Mouse (Mus musculus) ES-E14 (cell line): ENCODE data around the gene Raly. TPM values are rescaled to one million over a fixed set of nuclear protein-coding genes. Genes with fewer than 3 reads are reported as not detected.
"Not testable (repeated sequence)": the region's sequence is repeated elsewhere in the genome, so short reads cannot be mapped to it uniquely, and the experiment has no call there.

ENCODE experiments used
- DNase-seq: peaks from one replicate; pipeline ENCODE4 v3.0.0-alpha.2; 2013; ENCODE audit warnings: low read depth, low spot score
- H3K27ac ChIP-seq: 2 replicates; pipeline ENCODE4 v1.5.1; 2012; ENCODE audit warnings: low read depth, mild to moderate bottlenecking, low read length, moderate library complexity, mixed read lengths; ENCODE audit not compliant: poor library complexity, insufficient read depth, severe bottlenecking
- H3K36me3 ChIP-seq: 2 replicates; pipeline ENCODE4 v1.6.1; 2012; ENCODE audit warnings: mild to moderate bottlenecking, low read length, moderate library complexity, mixed read lengths; ENCODE audit not compliant: control insufficient read depth, poor library complexity, insufficient read depth, severe bottlenecking
- H3K4me1 ChIP-seq, 2 experiments: fragments of 150-350 bp in 1 of 2; sonication (generic) in 1 of 2; 2 replicates each; pipeline ENCODE4 v1.6.1; 2012; ENCODE audit warnings: low read length in 2 of 2, mild to moderate bottlenecking in 1 of 2, mixed read lengths in 1 of 2; ENCODE audit not compliant: control insufficient read depth in 2 of 2, insufficient read depth in 2 of 2, poor library complexity in 1 of 2
- H3K4me3 ChIP-seq, 2 experiments: fragments of 150-350 bp in 1 of 2; sonication (generic) in 1 of 2; 2 replicates each; pipeline ENCODE4 v1.5.1; 2012; ENCODE audit warnings: low read length in 2 of 2, low read depth in 1 of 2, mild to moderate bottlenecking in 1 of 2, mixed read lengths in 1 of 2; ENCODE audit not compliant: insufficient read depth in 1 of 2, poor library complexity in 1 of 2, severe bottlenecking in 1 of 2
- H3K9ac ChIP-seq: 2 replicates; pipeline ENCODE4 v1.6.1; 2012; ENCODE audit warnings: low read depth, mild to moderate bottlenecking, low read length, mixed read lengths; ENCODE audit not compliant: poor library complexity, insufficient read depth, severe bottlenecking
- H3K9me3 ChIP-seq: fragments of 150-350 bp; sonication (generic); 2 replicates; pipeline ENCODE4 v1.6.1; 2012; ENCODE audit warnings: low read depth, mild to moderate bottlenecking, low read length; ENCODE audit not compliant: control insufficient read depth, insufficient read depth
- CHD2 ChIP-seq: IDR thresholded peaks from 2 replicates; pipeline ENCODE4 v1.6.1; 2014; ENCODE audit warnings: mild to moderate bottlenecking, low read depth, low read length, inconsistent platforms
- HCFC1 ChIP-seq: IDR thresholded peaks from 2 replicates; pipeline ENCODE4 v1.6.1; 2012; ENCODE audit warnings: low read length, inconsistent platforms, borderline replicate concordance; ENCODE audit not compliant: insufficient read depth
- MAFK ChIP-seq: IDR thresholded peaks from 2 replicates; pipeline ENCODE4 v1.6.1; 2014; ENCODE audit warnings: mild to moderate bottlenecking, low read depth, low read length, inconsistent platforms; ENCODE audit not compliant: insufficient read depth
- ZC3H11A ChIP-seq: IDR thresholded peaks from 2 replicates; pipeline ENCODE4 v1.6.1; 2012; ENCODE audit warnings: low read depth, mild to moderate bottlenecking, inconsistent platforms, low read length, borderline replicate concordance
- ZNF384 ChIP-seq: IDR thresholded peaks from 2 replicates; pipeline ENCODE4 v1.6.1; 2012; ENCODE audit warnings: low read depth, low read length, inconsistent platforms
- in situ Hi-C, 2 experiments: fragments of 600-800 bp; cut with MboI; formaldehyde crosslinking; loops; one replicate each; pipeline ENCODE4 v1.15.1; 2025; ENCODE audit warnings: low sequenced_read_pairs in 2 of 2, inconsistent platforms in 1 of 2; ENCODE audit not compliant: unreplicated experiment in 2 of 2
- total RNA-seq: library from RNA; depleted of rRNA; stranded (reverse); fragments of 300-350 nt; gene quantifications from 2 replicates; pipeline ENCODE4 v1.2.3, GENCODE M21; 2012

Raly gene
- total RNA-seq, 1 experiment = 209 TPM

- Histone ChIP-seq H3K36me3 (peaks cover 9% of the 10 kb centered on the region), H3K4me1 (peaks cover 0 to 17% of the 10 kb centered on the region in 2 experiments; a peak in 1 of 4 replicates), H3K9ac (peak within 1 kb of the TSS; percentile 95), H3K27ac (peak within 1 kb of the TSS; percentile 94), H3K4me3 (peak within 1 kb of the TSS; percentile 78 to 95), H3K9me3 (no peaks in the 10 kb centered on the region)
- peak; percentile 32; the same call in 1 of the 2 replicates for TF ChIP-seq CHD2
- peak; percentile 98 for TF ChIP-seq HCFC1
- no peak for TF ChIP-seq ZC3H11A
- DNase-seq = peak; percentile 96
- in situ Hi-C loops = no loop called here
These were observed 101.5 kb downstream of the Raly start, which contains the start of gene Eif2s2 for GRCm38 (mm10) chr2:154892201-154893044. Eif2s2 (minus strand) TSS chr2:154892935.

GRCm38 (mm10) chr2:154893045-154893385, 102.1 kb downstream of the Raly start:
- Histone ChIP-seq H3K9ac (peak overlapping the region; percentile 81), H3K36me3 (peaks cover 5% of the 10 kb centered on the region), H3K4me3 (peak overlapping the region; percentile 64 to 67), H3K4me1 (peaks cover 0 to 19% of the 10 kb centered on the region in 2 experiments; a peak in 2 of 4 replicates), H3K27ac (peak overlapping the region; percentile 72; the same call in 1 of the 2 replicates), H3K9me3 (no peaks in the 10 kb centered on the region)
- in situ Hi-C loops = no loop called here
- no peak for DNase-seq
- no peak for TF ChIP-seq HCFC1
- TF ChIP-seq CHD2 = 0 out of 2 replicates have a peak, but pooled peaks have one; percentile 3
- no peak for TF ChIP-seq ZNF384

GRCm38 (mm10) chr2:154893548-154893947, 102.7 kb downstream of the Raly start:
- Histone ChIP-seq H3K9ac (no peak overlapping the region; the same call in 1 of the 2 replicates), H3K27ac (peak overlapping the region; percentile 94; the same call in 1 of the 2 replicates), H3K4me1 (peaks cover 0 to 22% of the 10 kb centered on the region in 2 experiments; a peak in 2 of 4 replicates), H3K4me3 (peak overlapping the region; percentile 7 to 64; a peak in 3 of 4 replicates), H3K9me3 (no peaks in the 10 kb centered on the region), H3K36me3 (peaks cover 2% of the 10 kb centered on the region; the same call in 1 of the 2 replicates)
- no peak for DNase-seq
- in situ Hi-C loops = no loop called here
- no peak for TF ChIP-seq MAFK
- TF ChIP-seq HCFC1 = no peak
- no peak for TF ChIP-seq ZC3H11A
- TF ChIP-seq ZNF384 = no peak
- TF ChIP-seq CHD2 = no peak

DNA sequence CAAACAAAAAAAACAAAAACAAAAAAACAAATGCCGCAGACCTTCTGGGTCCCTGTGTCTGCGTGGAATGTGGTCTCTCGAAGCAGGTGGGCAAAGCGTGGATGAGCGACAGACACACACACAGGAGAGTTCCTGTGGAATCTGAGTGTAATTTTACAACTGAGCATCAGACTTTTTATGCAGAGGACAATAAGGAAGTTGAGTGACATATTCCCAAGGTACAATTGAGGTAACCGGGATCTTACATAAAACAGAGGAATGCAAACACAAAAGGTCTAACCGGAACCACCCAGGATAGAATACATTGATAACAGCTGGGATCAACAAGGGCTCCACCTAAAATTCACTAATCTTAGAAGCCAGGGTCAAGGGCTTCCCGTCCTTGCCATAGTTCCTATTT, 108.1 kb downstream of the Raly start:
- H3K36me3 ChIP-seq, H3K4me3 ChIP-seq, H3K9ac ChIP-seq, in situ Hi-C loops, H3K9me3 ChIP-seq, DNase-seq: not testable (repeated sequence)
- peaks cover 5 to 16% of the 10 kb centered on the region in 2 experiments; a peak in 3 of 4 replicates for H3K4me1 ChIP-seq
- H3K27ac ChIP-seq = peak overlapping the region; percentile 87; the same call in 1 of the 2 replicates

DNA sequence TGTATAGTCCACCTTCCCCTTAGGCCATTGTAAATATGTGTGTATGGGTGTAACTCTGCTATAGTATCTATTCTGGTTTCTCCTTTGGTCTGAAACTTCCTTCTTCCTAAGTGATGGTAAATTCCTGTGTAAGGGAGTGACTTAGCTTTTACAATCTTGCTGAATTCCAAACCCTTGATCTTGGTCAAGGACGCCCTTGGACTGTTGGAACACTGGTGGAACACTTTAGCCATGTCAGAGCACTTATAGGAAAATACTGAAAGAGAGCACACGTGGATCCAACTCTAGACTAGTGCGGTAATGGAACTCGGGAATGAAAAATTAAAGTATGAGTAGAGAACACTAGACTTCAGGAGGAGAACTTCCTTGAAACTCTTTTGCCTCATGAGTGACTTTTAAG, 108.5 kb downstream of the Raly start:
- in situ Hi-C loops = not testable (repeated sequence)

More for the DNA sequence above, 108.5 kb downstream of the Raly start:
- H3K4me1 ChIP-seq = peaks cover 5 to 16% of the 10 kb centered on the region in 2 experiments; a peak in 3 of 4 replicates
- not testable (repeated sequence) for H3K36me3 ChIP-seq, H3K4me3 ChIP-seq, DNase-seq, H3K9me3 ChIP-seq, H3K9ac ChIP-seq
- H3K27ac ChIP-seq = peak overlapping the region; percentile 81; the same call in 1 of the 2 replicates
